Mouse (Mus musculus) adrenal gland, postnatal 10 days (tissue): ENCODE data around the gene Porcn. TPM values are rescaled to one million over a fixed set of nuclear protein-coding genes. Genes with fewer than 3 reads are reported as not detected.

Experiments
- total RNA-seq, 2 experiments: library from RNA; stranded (reverse); gene quantifications; 2 replicates each; pipeline ENCODE4 v1.2.3; 2021

Porcn gene
- total RNA-seq, 2 experiments from 2014 or later: 5.4 to 7.8 TPM

Other genes with a start within 250 kb of the Porcn start
- 1 to 10 TPM; 1.2 to 2.5 TPM for gene Gata1, start 228.5 kb downstream of the Porcn start, total RNA-seq
- gene Glod5, start 188.0 kb downstream of the Porcn start, total RNA-seq: under 1 TPM in 1 of 2 experiments, not detected in 1; 0.84 TPM
- gene Suv39h1, start 131.8 kb downstream of the Porcn start, total RNA-seq: 10 to 100 TPM; 14.6 to 18.7 TPM
- 1 to 10 TPM; 3.8 to 4.5 TPM for gene Was, start 116.0 kb downstream of the Porcn start, total RNA-seq
- 10 to 100 TPM; 40.7 to 54.9 TPM for gene Wdr13, start 73.6 kb downstream of the Porcn start, total RNA-seq
- gene Rbm3, start 60.6 kb downstream of the Porcn start, total RNA-seq: 100 to 1,000 TPM; 312 to 347 TPM
- 1 to 10 TPM; 7.3 to 8.0 TPM for gene Tbc1d25, start 30.3 kb downstream of the Porcn start, total RNA-seq
- 10 to 100 TPM; 41.5 to 53.1 TPM for gene Ebp, start 13.0 kb downstream of the Porcn start, total RNA-seq
- 10 to 100 TPM; 18.3 to 22.3 TPM for gene Ftsj1, start 45.9 kb upstream of the Porcn start, total RNA-seq
- gene Slc38a5, start 64.6 kb upstream of the Porcn start, total RNA-seq: 1 to 10 TPM; 2.5 to 2.7 TPM
- gene Ssxb10, start 120.9 kb upstream of the Porcn start, total RNA-seq: not detected
- gene Ssxb9, start 160.5 kb upstream of the Porcn start, total RNA-seq: not detected
- gene Ssxb1, start 206.8 kb upstream of the Porcn start, total RNA-seq: not detected